Mouse (Mus musculus): ENCODE measurements around the gene Gmip.

Gmip gene

DNA sequence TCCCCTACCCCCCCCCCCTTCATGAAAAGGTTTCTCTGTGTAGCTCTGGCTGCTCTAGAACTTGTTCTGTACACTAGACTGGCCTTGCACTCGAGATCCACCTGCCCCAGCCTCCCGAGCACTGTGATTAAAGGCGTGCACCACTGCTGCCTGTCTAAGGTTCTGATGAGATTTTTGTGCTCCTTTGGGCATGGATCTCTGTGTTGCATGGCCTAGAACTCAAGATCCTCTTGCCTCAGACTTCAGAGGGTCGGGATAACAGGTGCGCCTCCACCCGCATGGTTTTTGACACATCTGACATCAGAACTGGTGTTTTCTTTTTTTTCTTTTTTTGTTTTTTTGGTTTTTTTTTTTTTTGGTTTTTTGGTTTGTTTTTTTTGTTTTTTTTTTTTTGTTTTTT lies 3.9 kb upstream of the Gmip start:
- DNase-seq: peak; percentile 2

DNA sequence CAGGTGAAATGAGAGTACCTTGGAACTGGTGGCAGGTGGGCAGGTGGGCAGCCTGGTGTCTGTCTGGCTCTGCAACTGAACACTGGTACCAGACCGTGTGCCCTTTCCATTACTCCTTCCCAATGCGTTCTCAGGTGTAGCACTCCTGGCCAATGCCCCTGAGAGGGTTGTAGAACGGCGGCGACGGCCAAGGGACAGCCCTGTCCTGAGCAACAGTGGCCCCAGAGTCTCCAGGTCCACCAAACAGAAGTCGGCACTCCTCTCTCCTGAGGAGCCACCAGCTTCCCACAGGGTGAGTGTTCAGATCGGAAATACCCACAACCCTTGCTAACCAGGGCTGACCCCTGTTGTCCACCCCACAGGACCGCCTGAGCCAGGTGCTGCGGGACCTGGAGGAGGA lies 3.4 kb upstream of the Gmip start:
- peak; percentile 2 for DNase-seq

DNA sequence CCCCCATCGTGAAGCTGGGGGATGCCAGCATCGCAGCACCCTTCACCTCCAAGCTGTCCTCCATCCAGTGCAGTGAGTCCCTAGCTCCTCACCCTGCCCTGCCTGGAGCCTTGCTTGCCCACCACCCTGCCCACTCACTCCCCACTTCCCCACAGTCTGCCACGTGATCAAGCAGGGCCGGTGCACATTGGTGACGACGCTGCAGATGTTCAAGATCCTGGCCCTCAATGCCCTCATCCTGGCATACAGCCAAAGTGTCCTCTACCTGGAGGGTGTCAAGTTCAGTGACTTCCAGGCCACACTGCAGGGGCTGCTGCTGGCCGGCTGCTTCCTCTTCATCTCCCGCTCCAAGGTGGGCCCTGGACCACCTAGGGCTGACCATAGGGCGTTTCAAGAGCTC lies 3.0 kb upstream of the Gmip start:
- no peak for DNase-seq

DNA sequence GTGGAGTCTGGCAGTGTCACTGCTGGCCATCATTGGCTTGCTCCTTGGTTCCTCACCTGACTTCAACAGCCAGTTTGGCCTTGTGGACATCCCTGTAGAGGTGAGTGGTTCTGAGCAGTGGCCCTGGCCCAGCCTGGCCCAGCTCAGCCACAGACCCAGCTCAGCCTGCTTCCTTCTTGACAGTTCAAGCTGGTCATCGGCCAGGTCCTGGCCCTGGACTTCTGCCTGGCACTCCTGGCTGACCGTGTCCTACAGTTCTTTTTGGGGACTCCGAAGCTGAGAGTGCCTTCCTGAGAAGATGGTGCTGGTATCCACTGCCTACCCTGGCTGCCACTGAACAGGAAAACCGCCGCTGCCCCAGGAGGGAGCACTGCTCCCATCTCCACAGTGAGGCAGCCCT lies 1.2 kb upstream of the Gmip start:
- DNase-seq: no peak

DNA sequence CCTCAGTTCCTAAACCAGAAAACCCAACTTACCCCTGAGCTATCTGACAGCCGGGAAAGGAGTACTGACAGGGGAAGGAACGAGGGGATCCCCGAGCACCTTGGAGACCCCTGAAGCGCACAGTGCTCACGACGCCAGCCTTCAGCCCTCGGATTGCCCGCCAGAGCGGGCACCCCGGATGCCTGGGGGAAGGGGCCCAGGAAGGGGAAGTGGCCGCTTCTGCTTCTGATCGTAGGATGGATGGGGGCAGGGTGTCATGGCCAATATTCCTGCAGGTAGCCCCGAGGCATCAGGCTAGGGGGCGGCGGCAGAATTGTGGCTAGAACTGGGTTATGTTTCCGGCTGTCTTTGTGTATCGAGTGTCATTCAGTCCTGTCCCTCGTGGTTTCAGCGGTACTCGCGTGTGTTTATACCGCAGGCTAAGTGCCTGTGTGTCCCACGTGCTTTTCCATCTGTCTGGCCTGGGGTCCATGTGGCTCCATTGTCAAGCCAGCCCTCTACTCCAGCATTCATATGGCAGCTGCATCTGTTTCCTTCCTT lies 455 bp downstream of the Gmip start:
- DNase-seq: peak; percentile 75

DNA sequence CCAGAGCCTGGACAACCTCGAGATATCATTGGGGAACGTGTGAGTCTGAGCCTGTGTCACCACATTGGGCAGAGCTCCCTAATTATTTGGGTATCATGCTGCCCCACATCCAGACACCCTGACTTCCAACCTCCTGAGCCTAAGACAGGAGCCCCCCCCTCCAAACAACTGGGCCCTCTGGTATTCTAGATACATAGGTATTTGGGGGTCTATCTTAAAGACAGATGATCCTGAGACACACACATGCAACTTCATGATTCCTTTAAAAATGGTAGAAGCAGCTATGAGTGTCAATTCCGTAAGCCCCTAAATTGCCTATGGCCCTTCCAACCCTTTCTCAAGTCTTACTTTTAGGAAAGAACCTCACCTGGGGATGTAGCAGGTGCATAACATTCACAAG lies 1.3 kb downstream of the Gmip start:
- no peak for DNase-seq

DNA sequence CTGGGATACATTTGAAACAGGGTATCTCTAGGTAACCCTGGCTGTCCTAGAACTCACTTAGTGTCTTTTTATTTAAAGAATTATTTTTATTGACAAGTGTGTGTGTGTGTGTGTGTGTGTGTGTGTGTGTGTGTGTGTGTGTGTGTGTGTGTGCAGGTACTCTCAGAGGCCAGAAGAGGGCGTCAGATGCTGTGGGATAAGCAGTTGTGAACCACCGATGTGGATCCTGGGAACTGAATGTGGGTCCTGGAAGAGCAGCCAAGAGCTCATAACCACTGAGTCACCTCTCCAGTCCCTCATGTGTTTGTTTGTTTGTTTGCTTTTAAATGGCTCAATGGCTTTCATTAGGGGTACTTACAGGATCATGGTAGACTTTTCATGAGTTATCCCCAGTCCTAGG lies 6.4 kb downstream of the Gmip start:
- DNase-seq: no peak

GRCm38 (mm10) chr8:69815396-69815795 lies 6.9 kb downstream of the Gmip start:
- DNase-seq: no peak

GRCm38 (mm10) chr8:69820466-69820865 lies 12.0 kb downstream of the Gmip start:
- no peak for DNase-seq

- DNase-seq: peak; percentile 51
These were observed 13.5 kb downstream of the Gmip start for GRCm38 (mm10) chr8:69821971-69822385.

GRCm38 (mm10) chr8:69822386-69823191 lies 14.1 kb downstream of the Gmip start, which contains the start of gene Lpar2:
Gene Lpar2, plus strand, starts transcription at chr8:69822429.
- DNase-seq: peak; percentile 83

- DNase-seq: no peak
These were observed 17.9 kb downstream of the Gmip start for GRCm38 (mm10) chr8:69826371-69826770.

DNA sequence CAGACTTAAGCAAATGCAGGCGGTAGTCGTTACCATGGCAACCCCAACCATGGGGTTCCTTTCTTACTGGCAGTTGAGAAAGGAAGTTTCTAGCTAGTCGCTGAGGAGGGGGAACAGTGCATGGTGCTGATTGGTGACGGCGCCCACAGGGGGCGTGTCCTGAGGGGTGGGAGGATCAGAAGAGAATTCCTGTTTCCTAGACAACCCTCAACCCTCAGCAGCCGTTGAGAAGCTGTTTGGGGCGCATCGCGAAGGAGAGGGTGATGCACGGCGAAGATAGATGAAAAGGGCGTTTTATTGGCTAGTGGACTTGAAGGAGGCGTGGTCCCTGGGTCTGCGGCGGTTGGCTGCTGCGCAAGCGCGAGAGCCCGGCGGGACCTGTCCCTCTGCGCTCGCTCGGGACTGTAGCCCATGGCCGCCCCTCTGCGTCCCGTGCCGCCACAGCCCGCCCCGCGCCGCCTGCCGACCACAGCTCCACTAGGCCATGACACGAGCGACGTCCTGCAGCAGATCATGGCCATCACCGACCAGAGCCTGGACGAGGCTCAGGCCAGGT lies 23.9 kb downstream of the Gmip start, which contains the start of gene Pbx4:
TSS of gene Pbx4 (plus strand) at position 194 of the 556 bp plus-strand sequence.
- peak; percentile 97 for DNase-seq

DNA sequence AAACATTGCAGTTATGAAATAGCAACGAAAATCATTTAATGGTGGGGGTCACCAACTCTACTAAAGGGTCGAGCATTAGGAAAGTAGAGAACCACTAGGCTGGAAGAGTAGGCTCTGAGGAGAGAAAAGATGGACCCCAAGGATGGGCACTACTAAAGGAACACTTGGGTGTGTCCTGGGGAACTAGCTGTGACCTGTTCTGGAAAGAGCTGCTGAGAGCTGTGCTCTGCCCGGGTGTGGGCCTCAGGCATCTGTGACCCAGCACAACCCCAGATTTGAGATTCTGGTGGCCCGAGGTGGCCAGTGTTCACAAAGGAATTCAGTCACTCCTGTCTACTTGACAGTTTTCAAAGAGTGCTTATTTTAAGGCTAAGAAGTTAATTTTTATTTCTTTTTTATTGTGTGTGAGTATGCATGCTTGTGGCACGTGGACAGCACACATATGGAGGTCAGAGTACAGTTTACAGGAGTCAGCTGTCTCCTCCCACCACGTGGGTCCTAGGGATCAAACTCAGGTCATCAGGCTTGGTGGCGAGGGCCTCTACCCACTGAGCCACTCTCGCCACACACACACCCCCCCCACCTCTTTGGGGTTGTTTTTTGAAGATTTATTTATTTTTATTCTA lies 28.7 kb downstream of the Gmip start:
- no peak for DNase-seq

- no peak for DNase-seq
These were observed 38.9 kb downstream of the Gmip start for GRCm38 (mm10) chr8:69847167-69848065.

DNA sequence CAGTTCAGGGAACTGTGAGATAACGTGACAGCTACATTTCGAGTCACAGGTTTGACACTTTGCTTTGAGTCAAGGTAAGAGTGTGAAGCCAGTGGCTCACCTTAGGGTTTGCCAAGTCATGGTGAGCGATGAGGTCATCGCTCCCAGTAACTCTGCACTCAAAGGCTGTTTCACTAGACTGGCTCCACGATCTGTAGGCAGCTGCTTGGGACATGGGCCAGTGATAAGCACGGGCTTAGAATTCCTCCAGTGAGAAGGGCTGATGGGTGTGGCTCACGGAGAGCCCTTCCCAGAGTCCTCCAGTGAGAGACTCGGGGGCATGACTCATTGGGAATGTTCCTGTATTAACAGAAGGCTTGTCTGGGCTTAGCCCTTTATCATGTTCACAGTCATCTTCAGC lies 40.5 kb downstream of the Gmip start:
- no peak for DNase-seq

DNA sequence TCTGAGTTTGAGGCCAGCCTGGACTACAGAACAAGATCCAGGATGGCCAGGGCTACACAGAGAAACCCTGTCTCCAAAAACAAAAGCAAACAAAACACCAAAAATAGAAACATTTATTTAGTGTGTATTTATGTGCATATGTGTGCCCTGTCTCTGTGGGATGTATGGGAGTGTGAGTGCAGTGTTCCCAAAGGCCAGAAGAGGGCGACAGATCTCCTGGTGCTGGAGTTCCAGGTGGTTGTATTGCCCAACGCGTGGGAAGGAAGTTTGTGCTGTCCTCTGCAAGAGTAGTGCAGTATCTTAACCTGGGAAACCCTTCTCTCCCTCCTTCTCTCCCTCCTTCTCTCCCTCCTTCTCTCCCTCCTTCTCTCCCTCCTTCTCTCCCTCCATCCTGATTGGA lies 41.4 kb downstream of the Gmip start:
- DNase-seq: peak; percentile 36

- no peak for DNase-seq
These were observed 42.5 kb downstream of the Gmip start for GRCm38 (mm10) chr8:69850926-69851506.

- peak; percentile 20 for DNase-seq
These were observed 45.4 kb downstream of the Gmip start for GRCm38 (mm10) chr8:69853869-69854268.

- DNase-seq: no peak
These were observed 52.3 kb downstream of the Gmip start for GRCm38 (mm10) chr8:69860807-69861206.

GRCm38 (mm10) chr8:69861251-69861650 lies 52.8 kb downstream of the Gmip start:
- no peak for DNase-seq

GRCm38 (mm10) chr8:69863387-69864020 lies 55.0 kb downstream of the Gmip start:
- no peak for DNase-seq

Data from thymus, postnatal 14 days (tissue).